Comparison of ENCODE assay signal across 19 mouse cellular contexts in genomic region chr1:118952318-118952717, GRCm38 (mm10).
DNase-seq lines count a peak whose midpoint lies in the region; ATAC-seq and TF ChIP-seq lines count a peak whose summit lies in the region.
"Had no signal": no experiment of that assay in that cellular context is flagged by ENCODE, and none has a peak within 500 bp of the region (broad histone marks: within the 10 kb centered on the region; RNA-seq: fewer than 3 reads in every experiment).

No protein-coding gene starts in this region.

- H3K4me1 ChIP-seq in forebrain, embryonic 10.5 days: peaks cover 20% of the 10 kb centered on the region
- peaks cover 28% of the 10 kb centered on the region for H3K4me1 ChIP-seq in forebrain, embryonic 13.5 days
- H3K4me1 ChIP-seq in kidney, embryonic 15.5 days: peaks cover 45% of the 10 kb centered on the region
- peaks cover 41% of the 10 kb centered on the region for H3K4me1 ChIP-seq in limb, embryonic 12.5 days (replicated peaks)
- peaks cover 24% of the 10 kb centered on the region for H3K4me1 ChIP-seq in limb, embryonic 10.5 days
- H3K4me1 ChIP-seq in embryonic fibroblast, embryonic 13.5 days (ENCODE audit: control insufficient read depth, insufficient read depth, low read length): peaks cover 4% of the 10 kb centered on the region; the same call in 1 of the 2 replicates

- H3K9me3 ChIP-seq in forebrain, embryonic 10.5 days: 0 out of 2 replicates have a peak, but pooled peaks cover 7% of the 10 kb centered on the region
- H3K9me3 ChIP-seq in forebrain, embryonic 13.5 days (replicated peaks): 0 out of 2 replicates have a peak, but pooled peaks cover 3% of the 10 kb centered on the region
- H3K9me3 ChIP-seq in kidney, embryonic 15.5 days (replicated peaks): no peaks in the 10 kb centered on the region
- 0 out of 2 replicates have a peak, but pooled peaks cover 9% of the 10 kb centered on the region for H3K9me3 ChIP-seq in limb, embryonic 12.5 days
- H3K9me3 ChIP-seq in limb, embryonic 10.5 days (replicated peaks): no peaks in the 10 kb centered on the region
- H3K9me3 ChIP-seq: embryonic facial prominence, embryonic 12.5 days had no signal

- peak overlapping the region; percentile 20; the same call in 1 of the 2 replicates for H3K27ac ChIP-seq in forebrain, embryonic 10.5 days
- no peak overlapping the region for H3K27ac ChIP-seq in forebrain, embryonic 13.5 days
- peak overlapping the region; percentile 62; the same call in 1 of the 2 replicates for H3K27ac ChIP-seq in kidney, embryonic 15.5 days
- 0 out of 2 replicates have a peak overlapping the region, but pooled peaks have one; percentile 12 for H3K27ac ChIP-seq in limb, embryonic 12.5 days
- H3K27ac ChIP-seq in limb, embryonic 10.5 days: no peak overlapping the region
- H3K27ac ChIP-seq in embryonic fibroblast, embryonic 13.5 days (ENCODE audit: insufficient read depth, low read length): peak overlapping the region; percentile 55; the same call in 1 of the 2 replicates
- H3K27ac ChIP-seq: embryonic facial prominence, embryonic 12.5 days had no signal

- ATAC-seq in forebrain, embryonic 13.5 days: no peak
- peak; percentile 71 for ATAC-seq in kidney, embryonic 15.5 days (replicated peaks; ENCODE audit: low FRiP score)
- ATAC-seq in limb, embryonic 12.5 days (ENCODE audit: insufficient number of reproducible peaks, insufficient read depth, low FRiP score, low TSS enrichment, low read depth): no peak
- ATAC-seq in frontal cortex, adult (ENCODE audit: low TSS enrichment): no peak
- ATAC-seq: forebrain, embryonic 16.5 days; hindbrain, embryonic 16.5 days had no signal

- H3K4me3 ChIP-seq in forebrain, embryonic 10.5 days: no peak overlapping the region
- no peak overlapping the region for H3K4me3 ChIP-seq in forebrain, embryonic 13.5 days
- H3K4me3 ChIP-seq in kidney, embryonic 15.5 days (replicated peaks): no peak overlapping the region
- no peak overlapping the region for H3K4me3 ChIP-seq in limb, embryonic 12.5 days (replicated peaks)
- no peak overlapping the region for H3K4me3 ChIP-seq in limb, embryonic 10.5 days
- no peak overlapping the region for H3K4me3 ChIP-seq in embryonic fibroblast, embryonic 13.5 days (ENCODE audit: insufficient read depth, low read length)
- H3K4me3 ChIP-seq: embryonic facial prominence, embryonic 12.5 days; erythroblast, embryonic 14.5 days; heart, embryonic 12.5 days had no signal

- H3K27me3 ChIP-seq in forebrain, embryonic 10.5 days (ENCODE audit: poor library complexity, severe bottlenecking): no peaks in the 10 kb centered on the region
- no peaks in the 10 kb centered on the region for H3K27me3 ChIP-seq in forebrain, embryonic 13.5 days
- H3K27me3 ChIP-seq in kidney, embryonic 15.5 days: no peaks in the 10 kb centered on the region
- no peaks in the 10 kb centered on the region for H3K27me3 ChIP-seq in limb, embryonic 12.5 days
- H3K27me3 ChIP-seq in limb, embryonic 10.5 days (ENCODE audit: low read depth, poor library complexity, severe bottlenecking): no peaks in the 10 kb centered on the region
- H3K27me3 ChIP-seq: embryonic facial prominence, embryonic 12.5 days; heart, embryonic 12.5 days had no signal

- TF ChIP-seq CTCF in embryonic fibroblast, embryonic 13.5 days (IDR thresholded peaks at IDR 0.05; ENCODE audit: borderline replicate concordance, insufficient read depth, low read length): no peak

- TF ChIP-seq POLR2A in embryonic fibroblast, embryonic 13.5 days (IDR thresholded peaks at IDR 0.05; ENCODE audit: low read depth, low read length): no peak

- DNase-seq in forebrain, embryonic 10.5 days (ENCODE audit: extremely low spot score, low spot score): no peak
- no peak for DNase-seq in kidney, adult 9 months
- DNase-seq in limb, embryonic 10.5 days (ENCODE audit: low spot score): no peak
- DNase-seq: adrenal gland, postnatal 10 days; cerebellum, adult 11 months; cerebellum, adult 8-10 months; cerebellum, postnatal 14 days; embryo, embryonic 11 days; gastrocnemius, postnatal 14 days had no signal

- H3K9ac ChIP-seq in forebrain, embryonic 13.5 days: no peak overlapping the region
- H3K9ac ChIP-seq in kidney, embryonic 15.5 days: no peak overlapping the region
- H3K9ac ChIP-seq in limb, embryonic 12.5 days (replicated peaks): no peak overlapping the region
- H3K9ac ChIP-seq: embryonic facial prominence, embryonic 12.5 days; heart, embryonic 12.5 days had no signal

- peaks cover 50% of the 10 kb centered on the region for H3K36me3 ChIP-seq in forebrain, embryonic 10.5 days (replicated peaks)
- H3K36me3 ChIP-seq in forebrain, embryonic 13.5 days (ENCODE audit: poor library complexity, severe bottlenecking): peaks cover 15% of the 10 kb centered on the region; the same call in 1 of the 2 replicates
- no peaks in the 10 kb centered on the region for H3K36me3 ChIP-seq in kidney, embryonic 15.5 days
- H3K36me3 ChIP-seq in limb, embryonic 12.5 days: peaks cover 44% of the 10 kb centered on the region
- H3K36me3 ChIP-seq in limb, embryonic 10.5 days: peaks cover 52% of the 10 kb centered on the region
- H3K36me3 ChIP-seq: heart, embryonic 12.5 days had no signal

- no peak overlapping the region for H3K4me2 ChIP-seq in forebrain, embryonic 13.5 days
- no peak overlapping the region for H3K4me2 ChIP-seq in kidney, embryonic 15.5 days
- no peak overlapping the region for H3K4me2 ChIP-seq in limb, embryonic 12.5 days
- H3K4me2 ChIP-seq: embryonic facial prominence, embryonic 12.5 days; heart, embryonic 12.5 days had no signal

- WGBS in forebrain, embryonic 10.5 days: 85% methylated on average over 5 of the region's 5 CpGs
- WGBS in forebrain, embryonic 13.5 days: 77% methylated on average over 4 of the region's 5 CpGs
- 26% methylated on average over 5 of the region's 5 CpGs for WGBS in kidney, embryonic 15.5 days
- 49% methylated on average over 5 of the region's 5 CpGs for WGBS in limb, embryonic 12.5 days
- 67% methylated on average over 5 of the region's 5 CpGs for WGBS in limb, embryonic 10.5 days

Comparison
In these comparisons a context has a peak if more than half of its experiments do, and no peak if none do; other contexts are left out.
1. H3K27ac ChIP-seq: peak in forebrain, embryonic 10.5 days (single experiment), kidney, embryonic 15.5 days (single experiment), limb, embryonic 12.5 days (single experiment) and embryonic fibroblast, embryonic 13.5 days (single experiment); none in forebrain, embryonic 13.5 days (single experiment) and limb, embryonic 10.5 days (single experiment).